Mouse (Mus musculus): ENCODE measurements at regions not wholly inside any gene's neighbourhood (a gene's known extent, or its start where the extent isn't known, plus 50 kb on each side); places are given as distances from the start of the nearest gene placed in this dataset.
A peak's percentile ranks its signal among the peaks of the same experiment; 100 is the strongest.

GRCm38 (mm10) chr11:65638211-65638610 is 149.9 kb downstream of the Map2k4 start:
- no peak for DNase-seq (ENCODE audit: extremely low spot score in 1 of 2, low spot score in 1 of 2)

- no peak for DNase-seq (ENCODE audit: extremely low spot score in 1 of 2, low spot score in 1 of 2)
Observed at GRCm38 (mm10) chr11:65637206-65637605, 150.9 kb downstream of the Map2k4 start.

GRCm38 (mm10) chr11:65635307-65635706 is 152.8 kb downstream of the Map2k4 start:
- DNase-seq (ENCODE audit: extremely low spot score in 1 of 2, low spot score in 1 of 2): no peak

- peak in 1 of 2 experiments; percentile 18 for DNase-seq (ENCODE audit: extremely low spot score in 1 of 2, low spot score in 1 of 2)
Observed at GRCm38 (mm10) chr11:65631164-65631563, 156.9 kb downstream of the Map2k4 start.

GRCm38 (mm10) chr11:65630436-65630835 is 157.7 kb downstream of the Map2k4 start:
- DNase-seq (ENCODE audit: extremely low spot score in 1 of 2, low spot score in 1 of 2): no peak

GRCm38 (mm10) chr11:65629320-65629719 is 158.8 kb downstream of the Map2k4 start:
- DNase-seq (ENCODE audit: extremely low spot score in 1 of 2, low spot score in 1 of 2): no peak

- DNase-seq (ENCODE audit: extremely low spot score in 1 of 2, low spot score in 1 of 2): no peak
Observed at GRCm38 (mm10) chr11:65618976-65619375, 169.1 kb downstream of the Map2k4 start.

- DNase-seq (ENCODE audit: extremely low spot score in 1 of 2, low spot score in 1 of 2): no peak
Observed at GRCm38 (mm10) chr11:65610536-65610935, 177.6 kb downstream of the Map2k4 start.

GRCm38 (mm10) chr11:65609056-65609455 is 179.0 kb downstream of the Map2k4 start:
- no peak for DNase-seq (ENCODE audit: extremely low spot score in 1 of 2, low spot score in 1 of 2)

- DNase-seq (ENCODE audit: extremely low spot score in 1 of 2, low spot score in 1 of 2): no peak
Observed at GRCm38 (mm10) chr11:65597298-65598076, 190.6 kb downstream of the Map2k4 start.

GRCm38 (mm10) chr11:65588491-65588890 is 199.6 kb downstream of the Map2k4 start:
- DNase-seq (ENCODE audit: extremely low spot score in 1 of 2, low spot score in 1 of 2): no peak

- DNase-seq (ENCODE audit: extremely low spot score in 1 of 2, low spot score in 1 of 2): no peak
Observed at GRCm38 (mm10) chr11:65567831-65568230, 220.3 kb downstream of the Map2k4 start.

- no peak for DNase-seq (ENCODE audit: extremely low spot score in 1 of 2, low spot score in 1 of 2)
Observed at GRCm38 (mm10) chr11:65558236-65558635, 229.9 kb downstream of the Map2k4 start.

GRCm38 (mm10) chr11:65551073-65551472 is 237.0 kb downstream of the Map2k4 start:
- no peak for DNase-seq (ENCODE audit: extremely low spot score in 1 of 2, low spot score in 1 of 2)

- no peak for DNase-seq (ENCODE audit: extremely low spot score in 1 of 2, low spot score in 1 of 2)
Observed at GRCm38 (mm10) chr11:65544281-65544680, 243.8 kb downstream of the Map2k4 start.

- no peak for DNase-seq (ENCODE audit: extremely low spot score in 1 of 2, low spot score in 1 of 2)
Observed at GRCm38 (mm10) chr11:65543581-65543980, 244.5 kb downstream of the Map2k4 start.

- no peak for DNase-seq (ENCODE audit: extremely low spot score in 1 of 2, low spot score in 1 of 2)
Observed at GRCm38 (mm10) chr11:65537046-65537630, 251.0 kb downstream of the Map2k4 start.

GRCm38 (mm10) chr11:65535726-65536442 is 252.2 kb downstream of the Map2k4 start:
- DNase-seq (ENCODE audit: extremely low spot score in 1 of 2, low spot score in 1 of 2): no peak

GRCm38 (mm10) chr11:65530744-65531143 is 257.4 kb downstream of the Map2k4 start:
- DNase-seq (ENCODE audit: extremely low spot score in 1 of 2, low spot score in 1 of 2): no peak

- no peak for DNase-seq (ENCODE audit: extremely low spot score in 1 of 2, low spot score in 1 of 2)
Observed at GRCm38 (mm10) chr11:65505106-65505865, 235.5 kb upstream of the Myocd start.

- no peak for DNase-seq (ENCODE audit: extremely low spot score in 1 of 2, low spot score in 1 of 2)
Observed at GRCm38 (mm10) chr11:65497979-65498378, 228.2 kb upstream of the Myocd start.
